Mouse (Mus musculus): ENCODE measurements at regions not wholly inside any gene's neighbourhood (a gene's known extent, or its start where the extent isn't known, plus 50 kb on each side); places are given as distances from the start of the nearest gene placed in this dataset.

GRCm38 (mm10) chr6:31168730-31169129, 209.9 kb upstream of the Klf14 start:
- DNase-seq = no peak

GRCm38 (mm10) chr6:31169343-31169742, 210.5 kb upstream of the Klf14 start:
- DNase-seq = no peak

GRCm38 (mm10) chr6:31169868-31170600, 211.2 kb upstream of the Klf14 start:
- no peak for DNase-seq

GRCm38 (mm10) chr6:31171831-31172569, 213.1 kb upstream of the Klf14 start:
- DNase-seq = no peak

- no peak for DNase-seq
Observed at GRCm38 (mm10) chr6:31175769-31176168, 216.9 kb upstream of the Klf14 start.

- no peak for DNase-seq
Observed at GRCm38 (mm10) chr6:31176368-31176767, 217.5 kb upstream of the Klf14 start.

GRCm38 (mm10) chr6:31176831-31177230, 218.0 kb upstream of the Klf14 start:
- no peak for DNase-seq

- no peak for DNase-seq
Observed at GRCm38 (mm10) chr6:31178201-31178880, 219.5 kb upstream of the Klf14 start.

- DNase-seq = no peak
Observed at GRCm38 (mm10) chr6:31182284-31182683, 216.3 kb upstream of the Mkln1 start.

- no peak for DNase-seq
Observed at GRCm38 (mm10) chr6:31183127-31183526, 215.4 kb upstream of the Mkln1 start.

GRCm38 (mm10) chr6:31184554-31184953, 214.0 kb upstream of the Mkln1 start:
- DNase-seq = no peak

- no peak for DNase-seq
Observed at GRCm38 (mm10) chr6:31185151-31185550, 213.4 kb upstream of the Mkln1 start.

GRCm38 (mm10) chr6:31188066-31188465, 210.5 kb upstream of the Mkln1 start:
- DNase-seq = no peak

GRCm38 (mm10) chr6:31189060-31189459, 209.5 kb upstream of the Mkln1 start:
- DNase-seq = no peak

GRCm38 (mm10) chr6:31190070-31190469, 208.5 kb upstream of the Mkln1 start:
- DNase-seq = no peak

GRCm38 (mm10) chr6:31190628-31191373, 207.7 kb upstream of the Mkln1 start:
- no peak for DNase-seq

GRCm38 (mm10) chr6:31191577-31191976, 207.0 kb upstream of the Mkln1 start:
- no peak for DNase-seq

GRCm38 (mm10) chr6:31192197-31192596, 206.3 kb upstream of the Mkln1 start:
- no peak for DNase-seq

GRCm38 (mm10) chr6:31193202-31193601, 205.3 kb upstream of the Mkln1 start:
- no peak for DNase-seq

- DNase-seq = peak; percentile 48
Observed at GRCm38 (mm10) chr6:31197631-31198338, 200.8 kb upstream of the Mkln1 start.

- DNase-seq = no peak
Observed at GRCm38 (mm10) chr6:31198340-31198739, 200.2 kb upstream of the Mkln1 start.

GRCm38 (mm10) chr6:31200705-31201104, 197.8 kb upstream of the Mkln1 start:
- DNase-seq = no peak
